Mouse (Mus musculus) myocyte (in vitro differentiated cells): Measurements from ENCODE around the gene Lep.

Experiments
- POLR2A ChIP-seq: IDR thresholded peaks from one replicate; pipeline ENCODE4 v1.6.1; 2011; ENCODE audit warnings: low read depth, mild to moderate bottlenecking, control low read depth, moderate library complexity; ENCODE audit not compliant: insufficient read length
- POLR2AphosphoS2 ChIP-seq: IDR thresholded peaks from one replicate; pipeline ENCODE4 v1.6.1; 2011; ENCODE audit warnings: low read depth, control low read depth; ENCODE audit not compliant: insufficient read length
- USF1 ChIP-seq: IDR thresholded peaks from one replicate; pipeline ENCODE4 v1.6.1; 2011; ENCODE audit warnings: low read depth, mild to moderate bottlenecking, control low read depth, moderate library complexity

GRCm38 (mm10) chr6:29040266-29040665 lies 19.8 kb upstream of the Lep start:
- TF ChIP-seq POLR2AphosphoS2 (no peak), POLR2A (no peak), USF1 (no peak)
